Mouse (Mus musculus): Measurements from ENCODE around the gene Gpr153. TPM values are rescaled to one million over a fixed set of nuclear protein-coding genes. Genes with fewer than 3 reads are reported as not detected.

Gene Gpr153
- polyA plus RNA-seq, 1 experiment from 2014 or later: 9.4 TPM

GRCm38 (mm10) chr4:152243969-152244368, 30.1 kb upstream of the Gpr153 start:
- Histone ChIP-seq H3K4me2 (ENCODE audit: low read length) (no peak overlapping the region), H3K36me3 (ENCODE audit: control insufficient read depth, insufficient read depth, low read length) (no peaks in the 10 kb centered on the region; the same call in 1 of the 2 replicates), H3K27me3 (replicated peaks; ENCODE audit: control insufficient read depth, insufficient read depth, low read length) (no peaks in the 10 kb centered on the region), H3K4me3 (ENCODE audit: low read depth, low read length) (no peak overlapping the region), H3K9ac (ENCODE audit: low read length) (no peak overlapping the region), H3K27ac (ENCODE audit: low read depth) (no peak overlapping the region), H3K4me1 (replicated peaks; ENCODE audit: control insufficient read depth, insufficient read depth, low read length) (no peaks in the 10 kb centered on the region), H3K9me3 (ENCODE audit: control insufficient read depth, low read length) (no peaks in the 10 kb centered on the region)
- WGBS: 95% methylated on average over 8 of the region's 8 CpGs
- DNase-seq (ENCODE audit: low spot score) (no peak), ATAC-seq (replicated peaks; ENCODE audit: low FRiP score, low TSS enrichment, low read depth) (no peak)

GRCm38 (mm10) chr4:152244545-152245522, 29.2 kb upstream of the Gpr153 start:
- WGBS: 81% methylated on average over 11 of the region's 11 CpGs
- H3K4me1 ChIP-seq (replicated peaks; ENCODE audit: control insufficient read depth, insufficient read depth, low read length): no peaks in the 10 kb centered on the region
- H3K9ac ChIP-seq (ENCODE audit: low read length): no peak overlapping the region
- no peaks in the 10 kb centered on the region for H3K9me3 ChIP-seq (ENCODE audit: control insufficient read depth, low read length)
- H3K4me2 ChIP-seq (ENCODE audit: low read length): no peak overlapping the region
- no peaks in the 10 kb centered on the region for H3K27me3 ChIP-seq (replicated peaks; ENCODE audit: control insufficient read depth, insufficient read depth, low read length)
- DNase-seq (ENCODE audit: low spot score): no peak
- H3K27ac ChIP-seq (ENCODE audit: low read depth): no peak overlapping the region
- H3K36me3 ChIP-seq (ENCODE audit: control insufficient read depth, insufficient read depth, low read length): no peaks in the 10 kb centered on the region; the same call in 1 of the 2 replicates
- ATAC-seq (replicated peaks; ENCODE audit: low FRiP score, low TSS enrichment, low read depth): no peak
- no peak overlapping the region for H3K4me3 ChIP-seq (ENCODE audit: low read depth, low read length)

- 88% methylated on average over 6 of the region's 6 CpGs for WGBS
- no peaks in the 10 kb centered on the region for H3K27me3 ChIP-seq (replicated peaks; ENCODE audit: control insufficient read depth, insufficient read depth, low read length)
- ATAC-seq (replicated peaks; ENCODE audit: low FRiP score, low TSS enrichment, low read depth) (no peak), DNase-seq (ENCODE audit: low spot score) (no peak)
- H3K4me2 ChIP-seq (ENCODE audit: low read length): no peak overlapping the region
- H3K27ac ChIP-seq (ENCODE audit: low read depth): no peak overlapping the region
- no peaks in the 10 kb centered on the region for H3K36me3 ChIP-seq (ENCODE audit: control insufficient read depth, insufficient read depth, low read length)
- H3K9ac ChIP-seq (ENCODE audit: low read length): no peak overlapping the region
- no peaks in the 10 kb centered on the region for H3K9me3 ChIP-seq (ENCODE audit: control insufficient read depth, low read length)
- no peak overlapping the region for H3K4me3 ChIP-seq (ENCODE audit: low read depth, low read length)
- H3K4me1 ChIP-seq (replicated peaks; ENCODE audit: control insufficient read depth, insufficient read depth, low read length): no peaks in the 10 kb centered on the region
Measured at GRCm38 (mm10) chr4:152246011-152246410, 28.0 kb upstream of the Gpr153 start.

GRCm38 (mm10) chr4:152247195-152247594, 26.8 kb upstream of the Gpr153 start:
- Histone ChIP-seq H3K36me3 (ENCODE audit: control insufficient read depth, insufficient read depth, low read length) (no peaks in the 10 kb centered on the region), H3K27ac (ENCODE audit: low read depth) (no peak overlapping the region), H3K9ac (ENCODE audit: low read length) (no peak overlapping the region), H3K27me3 (replicated peaks; ENCODE audit: control insufficient read depth, insufficient read depth, low read length) (no peaks in the 10 kb centered on the region), H3K4me3 (ENCODE audit: low read depth, low read length) (no peak overlapping the region), H3K4me2 (ENCODE audit: low read length) (no peak overlapping the region), H3K4me1 (replicated peaks; ENCODE audit: control insufficient read depth, insufficient read depth, low read length) (no peaks in the 10 kb centered on the region), H3K9me3 (ENCODE audit: control insufficient read depth, low read length) (no peaks in the 10 kb centered on the region)
- DNase-seq (ENCODE audit: low spot score) (no peak), ATAC-seq (replicated peaks; ENCODE audit: low FRiP score, low TSS enrichment, low read depth) (no peak)
- 78% methylated on average over 3 of the region's 3 CpGs for WGBS

GRCm38 (mm10) chr4:152250615-152251014, 23.4 kb upstream of the Gpr153 start:
- no peak for ATAC-seq (replicated peaks; ENCODE audit: low FRiP score, low TSS enrichment, low read depth)
- H3K4me2 ChIP-seq (ENCODE audit: low read length): no peak overlapping the region
- H3K4me1 ChIP-seq (replicated peaks; ENCODE audit: control insufficient read depth, insufficient read depth, low read length): no peaks in the 10 kb centered on the region
- DNase-seq (ENCODE audit: low spot score): no peak
- no peak overlapping the region for H3K9ac ChIP-seq (ENCODE audit: low read length)
- peaks cover 10% of the 10 kb centered on the region; the same call in 1 of the 2 replicates for H3K36me3 ChIP-seq (ENCODE audit: control insufficient read depth, insufficient read depth, low read length)
- 79% methylated on average over 6 of the region's 6 CpGs for WGBS
- no peak overlapping the region for H3K27ac ChIP-seq (ENCODE audit: low read depth)
- H3K9me3 ChIP-seq (ENCODE audit: control insufficient read depth, low read length): no peaks in the 10 kb centered on the region
- no peaks in the 10 kb centered on the region for H3K27me3 ChIP-seq (replicated peaks; ENCODE audit: control insufficient read depth, insufficient read depth, low read length)
- H3K4me3 ChIP-seq (ENCODE audit: low read depth, low read length): no peak overlapping the region

GRCm38 (mm10) chr4:152253183-152253759, 20.8 kb upstream of the Gpr153 start:
- H3K4me3 ChIP-seq (ENCODE audit: low read depth, low read length): no peak overlapping the region
- H3K4me1 ChIP-seq (replicated peaks; ENCODE audit: control insufficient read depth, insufficient read depth, low read length): no peaks in the 10 kb centered on the region
- WGBS: 62% methylated on average over 9 of the region's 9 CpGs
- DNase-seq (ENCODE audit: low spot score) (no peak), ATAC-seq (replicated peaks; ENCODE audit: low FRiP score, low TSS enrichment, low read depth) (no peak)
- H3K4me2 ChIP-seq (ENCODE audit: low read length): no peak overlapping the region
- no peaks in the 10 kb centered on the region for H3K9me3 ChIP-seq (ENCODE audit: control insufficient read depth, low read length)
- no peak overlapping the region for H3K9ac ChIP-seq (ENCODE audit: low read length)
- H3K27me3 ChIP-seq (replicated peaks; ENCODE audit: control insufficient read depth, insufficient read depth, low read length): no peaks in the 10 kb centered on the region
- H3K27ac ChIP-seq (ENCODE audit: low read depth): no peak overlapping the region
- peaks cover 10% of the 10 kb centered on the region; the same call in 1 of the 2 replicates for H3K36me3 ChIP-seq (ENCODE audit: control insufficient read depth, insufficient read depth, low read length)

- DNase-seq (ENCODE audit: low spot score): no peak
- H3K4me3 ChIP-seq (ENCODE audit: low read depth, low read length): no peak overlapping the region
Measured at GRCm38 (mm10) chr4:152257070-152257469, 17.0 kb upstream of the Gpr153 start.

GRCm38 (mm10) chr4:152260451-152260850, 13.6 kb upstream of the Gpr153 start:
- H3K4me3 ChIP-seq (ENCODE audit: low read depth, low read length): no peak overlapping the region
- no peak overlapping the region for H3K4me2 ChIP-seq (ENCODE audit: low read length)
- H3K4me1 ChIP-seq (replicated peaks; ENCODE audit: control insufficient read depth, insufficient read depth, low read length): no peaks in the 10 kb centered on the region
- no peaks in the 10 kb centered on the region for H3K9me3 ChIP-seq (ENCODE audit: control insufficient read depth, low read length)
- DNase-seq (ENCODE audit: low spot score) (no peak), ATAC-seq (replicated peaks; ENCODE audit: low FRiP score, low TSS enrichment, low read depth) (no peak)
- no peak overlapping the region for H3K9ac ChIP-seq (ENCODE audit: low read length)
- H3K27me3 ChIP-seq (replicated peaks; ENCODE audit: control insufficient read depth, insufficient read depth, low read length): no peaks in the 10 kb centered on the region
- 93% methylated on average over 8 of the region's 8 CpGs for WGBS
- no peak overlapping the region for H3K27ac ChIP-seq (ENCODE audit: low read depth)
- peaks cover 7% of the 10 kb centered on the region; the same call in 1 of the 2 replicates for H3K36me3 ChIP-seq (ENCODE audit: control insufficient read depth, insufficient read depth, low read length)

More at GRCm38 (mm10) chr4:152257070-152257469, 17.0 kb upstream of the Gpr153 start:
- Histone ChIP-seq H3K27me3 (replicated peaks; ENCODE audit: control insufficient read depth, insufficient read depth, low read length) (no peaks in the 10 kb centered on the region), H3K9me3 (ENCODE audit: control insufficient read depth, low read length) (no peaks in the 10 kb centered on the region), H3K4me1 (replicated peaks; ENCODE audit: control insufficient read depth, insufficient read depth, low read length) (no peaks in the 10 kb centered on the region), H3K4me2 (ENCODE audit: low read length) (no peak overlapping the region), H3K27ac (ENCODE audit: low read depth) (no peak overlapping the region), H3K9ac (ENCODE audit: low read length) (no peak overlapping the region), H3K36me3 (ENCODE audit: control insufficient read depth, insufficient read depth, low read length) (peaks cover 17% of the 10 kb centered on the region)
- WGBS: 46% methylated on average over 6 of the region's 6 CpGs
- no peak for ATAC-seq (replicated peaks; ENCODE audit: low FRiP score, low TSS enrichment, low read depth)

All from intestine, embryonic 14.5 days (tissue).